Mouse (Mus musculus): ENCODE data around the gene Rassf4.

GRCm38 (mm10) chr6:116697896-116698425 lies 24.2 kb upstream of the Rassf4 start:
- no peak for TF ChIP-seq GATA1 (IDR thresholded peaks at IDR 0.05; ENCODE audit: borderline replicate concordance, low read length)
- no peak for TF ChIP-seq FLI1 (IDR thresholded peaks at IDR 0.05; ENCODE audit: low read length)
